Mouse (Mus musculus) central nervous system, embryonic 14 days (tissue): ENCODE data around the gene Ntrk1. TPM values are rescaled to one million over a fixed set of nuclear protein-coding genes. Genes with fewer than 3 reads are reported as not detected.

Experiments used
- polyA plus RNA-seq: library from polyadenylated mRNA; depleted of rRNA; stranded (reverse); fragments of >200 nt; gene quantifications from 2 replicates; pipeline ENCODE4 v1.2.3, GENCODE M21; 2012; rRNA removed

Gene Ntrk1
- 3.3 and 15.5 TPM in 2 replicates for polyA plus RNA-seq

DNA sequence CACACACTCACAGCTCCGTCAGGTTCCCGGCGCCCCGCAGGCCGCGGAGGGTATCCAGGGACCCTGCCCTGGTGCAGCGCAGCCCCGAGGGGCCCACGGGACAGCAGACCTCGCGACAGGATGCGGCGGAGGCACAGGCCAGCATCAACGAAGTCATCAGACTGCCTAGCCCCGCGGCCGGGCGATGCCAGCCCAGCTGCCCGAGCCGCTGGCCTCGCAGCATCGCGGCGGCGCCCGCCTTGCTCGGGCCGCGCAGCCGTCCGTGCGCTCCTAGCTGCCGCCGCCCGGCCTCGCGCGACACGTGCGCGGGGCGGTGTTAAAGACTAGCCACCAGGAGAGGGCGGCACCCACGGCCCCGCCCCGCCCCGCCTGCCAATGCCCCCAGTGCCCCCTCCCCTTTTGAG, at the start of gene Ntrk1:
Gene Ntrk1, minus strand, starts transcription at position 241 of the 404 bp plus-strand sequence.

DNA sequence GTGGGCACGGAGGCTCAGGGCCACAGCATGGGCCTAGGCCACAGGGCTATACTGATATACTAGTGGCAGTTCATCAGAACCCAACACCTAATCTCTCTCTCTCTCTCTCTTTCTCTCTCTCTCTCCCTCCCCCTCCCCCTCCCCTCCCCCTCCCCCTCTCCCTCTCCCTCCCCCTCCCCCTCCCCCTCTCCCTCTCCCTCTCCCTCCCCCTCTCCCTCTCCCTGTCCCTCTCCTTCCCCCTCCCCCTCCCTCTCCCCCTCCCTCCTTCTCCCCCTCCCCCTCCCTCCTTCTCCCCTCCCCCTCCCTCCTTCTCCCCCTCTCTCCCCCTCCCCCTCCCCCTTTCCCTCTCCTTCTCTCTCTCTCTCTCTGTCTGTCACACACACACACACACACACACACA, 29.2 kb upstream of the Ntrk1 start, which contains the start of gene Pear1:
Gene Pear1, minus strand, starts transcription at position 101 of the 400 bp plus-strand sequence.

GRCm38 (mm10) chr3:87796736-87797334, 1.9 kb upstream of the Ntrk1 start, which contains the start of gene Insrr:
Insrr (plus strand) TSS chr3:87796951.

GRCm38 (mm10) chr3:87748431-87748830, 46.5 kb downstream of the Ntrk1 start, which contains the start of gene Lrrc71:
Lrrc71 (minus strand) TSS chr3:87748625.

Other genes with a start within 250 kb of the Ntrk1 start
- gene Arhgef11, start 177.6 kb downstream of the Ntrk1 start, polyA plus RNA-seq: 36.1 and 37.0 TPM in 2 replicates
- 0.40 and 0.59 TPM in 2 replicates for gene Lrrc71, start 46.5 kb downstream of the Ntrk1 start, polyA plus RNA-seq
- gene Insrr, start 1.8 kb upstream of the Ntrk1 start, polyA plus RNA-seq: 2.1 and 3.5 TPM in 2 replicates
- gene Pear1, start 29.1 kb upstream of the Ntrk1 start, polyA plus RNA-seq: 13.9 and 24.8 TPM in 2 replicates
- gene Sh2d2a, start 51.6 kb upstream of the Ntrk1 start, polyA plus RNA-seq: 0.01 TPM in 1 of 2 replicates, not detected in the other
- gene Prcc, start 90.4 kb upstream of the Ntrk1 start, polyA plus RNA-seq: 56.0 and 60.4 TPM in 2 replicates
- gene Hdgf, start 111.2 kb upstream of the Ntrk1 start, polyA plus RNA-seq: 184 and 192 TPM in 2 replicates
- gene Mrpl24, start 124.3 kb upstream of the Ntrk1 start, polyA plus RNA-seq: 110 and 113 TPM in 2 replicates
- gene Isg20l2, start 135.2 kb upstream of the Ntrk1 start, polyA plus RNA-seq: 28.2 and 29.1 TPM in 2 replicates
- 49.8 and 52.1 TPM in 2 replicates for gene Rrnad1, start 135.6 kb upstream of the Ntrk1 start, polyA plus RNA-seq
- gene Crabp2, start 153.5 kb upstream of the Ntrk1 start, polyA plus RNA-seq: 42.6 and 66.3 TPM in 2 replicates
- 42.3 and 48.2 TPM in 2 replicates for gene Nes, start 175.9 kb upstream of the Ntrk1 start, polyA plus RNA-seq
- gene Bcan, start 205.1 kb upstream of the Ntrk1 start, polyA plus RNA-seq: 53.5 and 58.6 TPM in 2 replicates
- gene Hapln2, start 232.4 kb upstream of the Ntrk1 start, polyA plus RNA-seq: 0.76 and 0.87 TPM in 2 replicates
- 16.2 and 17.5 TPM in 2 replicates for gene Gpatch4, start 247.9 kb upstream of the Ntrk1 start, polyA plus RNA-seq